Mouse (Mus musculus): ENCODE results near the gene Gm10198. TPM values are rescaled to one million over a fixed set of nuclear protein-coding genes. Genes with fewer than 3 reads are reported as not detected.

Gm10198 gene
- total RNA-seq (2014; rRNA removed; ENCODE audit: low replicate concordance) (not detected in 2 replicates), polyA plus RNA-seq (2015; fragmentation: Nextera tagmentation; extraction: Ambion mirVana) (not detected in 2 replicates)

DNA sequence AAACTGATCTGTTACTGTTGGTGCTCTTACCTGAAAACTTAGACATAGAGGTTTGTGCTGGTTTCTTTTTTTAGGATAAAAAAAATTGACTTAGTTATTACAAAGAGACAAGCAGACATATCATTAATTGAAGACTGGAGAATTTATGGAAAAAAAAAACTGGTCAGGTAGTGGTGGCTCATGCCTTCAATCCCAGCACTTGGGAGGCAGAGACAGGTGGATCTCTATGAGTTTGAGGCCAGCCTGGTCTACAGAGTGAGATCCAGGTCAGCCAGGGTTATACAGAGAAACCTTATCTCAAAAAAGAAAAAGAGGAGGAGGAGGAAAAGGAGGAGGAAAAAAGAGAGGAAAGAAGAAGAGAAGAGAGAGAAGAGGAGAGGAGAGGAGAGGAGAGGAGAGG lies at the start of gene Gm10198:
Gm10198 (plus strand) TSS at position 301 of the 400 bp plus-strand sequence.
- Histone ChIP-seq H3K9me3 (replicated peaks; ENCODE audit: control insufficient read depth, low read length) (no peaks in the 10 kb centered on the region), H3K36me3 (replicated peaks; ENCODE audit: control insufficient read depth, insufficient read depth, low read length) (no peaks in the 10 kb centered on the region), H3K27ac (ENCODE audit: low read depth) (no peak within 1 kb of the TSS), H3K27me3 (ENCODE audit: control insufficient read depth, insufficient read depth, low read length) (no peaks in the 10 kb centered on the region), H3K4me2 (ENCODE audit: low read depth, low read length) (no peak within 1 kb of the TSS), H3K4me1 (ENCODE audit: control insufficient read depth, insufficient read depth) (no peaks in the 10 kb centered on the region), H3K4me3 (ENCODE audit: low read depth, low read length) (no peak within 1 kb of the TSS), H3K9ac (replicated peaks; ENCODE audit: low read depth, low read length) (no peak within 1 kb of the TSS)
- no peak for TF ChIP-seq CTCF (IDR thresholded peaks at IDR 0.05; ENCODE audit: low read depth)
- no peak for TF ChIP-seq EP300 (IDR thresholded peaks at IDR 0.05; ENCODE audit: low read depth)
- ATAC-seq (ENCODE audit: insufficient read depth, low read depth) = no peak
- no peak for DNase-seq (ENCODE audit: low spot score)

DNA sequence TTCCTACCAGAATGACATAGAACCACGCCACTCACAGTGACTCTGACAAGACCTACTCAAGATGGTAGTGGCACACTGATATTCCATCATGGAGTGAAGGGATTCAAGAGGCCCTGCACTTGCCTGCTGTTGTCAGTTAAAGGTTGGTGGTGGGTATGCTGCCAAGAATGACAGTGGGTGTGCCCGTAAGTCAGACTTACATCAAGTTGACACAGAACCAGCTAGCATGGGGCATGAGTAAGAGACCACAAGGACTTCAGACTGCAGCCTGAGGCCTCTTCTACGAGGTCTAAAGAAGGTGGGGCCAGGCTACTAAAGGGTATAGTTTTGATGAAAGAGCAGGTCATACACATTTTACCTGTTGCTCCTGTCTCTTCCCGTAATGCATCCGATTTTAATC lies 47.3 kb upstream of the Gm10198 start:
- H3K9ac ChIP-seq (replicated peaks; ENCODE audit: low read depth, low read length) = no peak overlapping the region
- no peak overlapping the region for H3K4me2 ChIP-seq (ENCODE audit: low read depth, low read length)
- H3K27me3 ChIP-seq (ENCODE audit: control insufficient read depth, insufficient read depth, low read length) = no peaks in the 10 kb centered on the region
- 72% methylated on average over 5 of the region's 5 CpGs for WGBS
- no peak overlapping the region for H3K27ac ChIP-seq (ENCODE audit: low read depth)
- ATAC-seq (ENCODE audit: insufficient read depth, low read depth) = no peak
- H3K4me1 ChIP-seq (ENCODE audit: control insufficient read depth, insufficient read depth) = no peaks in the 10 kb centered on the region
- TF ChIP-seq CTCF (IDR thresholded peaks at IDR 0.05; ENCODE audit: low read depth) = no peak
- no peak for TF ChIP-seq EP300 (IDR thresholded peaks at IDR 0.05; ENCODE audit: low read depth)
- no peaks in the 10 kb centered on the region for H3K9me3 ChIP-seq (replicated peaks; ENCODE audit: control insufficient read depth, low read length)
- H3K4me3 ChIP-seq (ENCODE audit: low read depth, low read length) = no peak overlapping the region
- no peak for DNase-seq (ENCODE audit: low spot score)
- no peaks in the 10 kb centered on the region for H3K36me3 ChIP-seq (replicated peaks; ENCODE audit: control insufficient read depth, insufficient read depth, low read length)

DNA sequence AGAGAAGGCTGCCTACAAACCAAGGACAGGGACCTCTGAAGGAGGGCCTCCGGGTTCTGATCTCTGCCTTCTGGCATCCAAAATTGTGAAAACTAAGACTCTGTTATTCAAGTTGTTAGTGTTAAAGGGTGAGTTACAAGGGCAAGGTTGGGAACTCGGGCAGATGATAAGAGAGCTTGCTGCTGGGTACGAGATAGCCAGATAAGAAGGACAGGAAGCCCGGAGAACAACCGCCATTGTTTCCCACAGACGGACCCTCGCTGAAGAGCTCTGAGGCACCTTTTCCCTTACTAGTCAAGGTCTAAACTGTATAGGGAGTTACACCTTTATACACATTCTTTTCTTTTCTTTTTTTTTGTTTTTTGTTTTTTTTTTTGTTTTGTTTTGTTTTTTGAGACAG lies 39.8 kb upstream of the Gm10198 start:
- 56% methylated on average over 7 of the region's 7 CpGs for WGBS

DNA sequence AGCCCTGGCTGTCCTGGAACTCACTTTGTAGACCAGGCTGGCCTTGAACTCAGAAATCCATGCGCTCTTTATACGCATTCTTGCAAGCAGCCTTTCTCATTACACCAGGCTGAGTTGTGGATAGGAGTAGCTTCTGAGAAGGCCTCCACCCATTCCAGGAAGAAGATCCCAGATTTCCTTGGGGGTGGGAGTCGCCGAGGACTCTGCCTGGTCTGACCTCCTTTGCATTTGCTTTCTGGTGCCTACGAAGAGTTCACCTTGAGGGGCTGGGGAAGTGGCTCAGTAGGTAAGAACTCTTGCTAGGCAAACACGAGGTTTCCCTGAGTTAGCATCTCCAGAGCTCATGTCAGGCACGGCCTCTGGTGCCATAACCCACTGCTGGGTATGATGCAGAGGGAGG lies 39.4 kb upstream of the Gm10198 start:
- no peak overlapping the region for H3K4me2 ChIP-seq (ENCODE audit: low read depth, low read length)
- no peaks in the 10 kb centered on the region for H3K9me3 ChIP-seq (replicated peaks; ENCODE audit: control insufficient read depth, low read length)
- no peak overlapping the region for H3K9ac ChIP-seq (replicated peaks; ENCODE audit: low read depth, low read length)
- no peaks in the 10 kb centered on the region for H3K27me3 ChIP-seq (ENCODE audit: control insufficient read depth, insufficient read depth, low read length)
- DNase-seq (ENCODE audit: low spot score) = no peak
- no peak overlapping the region for H3K4me3 ChIP-seq (ENCODE audit: low read depth, low read length)
- no peaks in the 10 kb centered on the region for H3K36me3 ChIP-seq (replicated peaks; ENCODE audit: control insufficient read depth, insufficient read depth, low read length)
- H3K4me1 ChIP-seq (ENCODE audit: control insufficient read depth, insufficient read depth) = 0 out of 2 replicates have a peak, but pooled peaks cover 7% of the 10 kb centered on the region
- WGBS = 87% methylated on average over 7 of the region's 7 CpGs
- TF ChIP-seq CTCF (IDR thresholded peaks at IDR 0.05; ENCODE audit: low read depth) = no peak
- TF ChIP-seq EP300 (IDR thresholded peaks at IDR 0.05; ENCODE audit: low read depth) = no peak
- ATAC-seq (ENCODE audit: insufficient read depth, low read depth) = no peak
- H3K27ac ChIP-seq (ENCODE audit: low read depth) = no peak overlapping the region

More for the DNA sequence above, 39.8 kb upstream of the Gm10198 start:
- Histone ChIP-seq H3K27ac (ENCODE audit: low read depth) (no peak overlapping the region), H3K36me3 (replicated peaks; ENCODE audit: control insufficient read depth, insufficient read depth, low read length) (no peaks in the 10 kb centered on the region), H3K4me3 (ENCODE audit: low read depth, low read length) (no peak overlapping the region), H3K4me1 (ENCODE audit: control insufficient read depth, insufficient read depth) (0 out of 2 replicates have a peak, but pooled peaks cover 7% of the 10 kb centered on the region), H3K9me3 (replicated peaks; ENCODE audit: control insufficient read depth, low read length) (no peaks in the 10 kb centered on the region), H3K27me3 (ENCODE audit: control insufficient read depth, insufficient read depth, low read length) (no peaks in the 10 kb centered on the region), H3K9ac (replicated peaks; ENCODE audit: low read depth, low read length) (no peak overlapping the region), H3K4me2 (ENCODE audit: low read depth, low read length) (no peak overlapping the region)
- ATAC-seq (ENCODE audit: insufficient read depth, low read depth) = no peak
- no peak for TF ChIP-seq CTCF (IDR thresholded peaks at IDR 0.05; ENCODE audit: low read depth)
- TF ChIP-seq EP300 (IDR thresholded peaks at IDR 0.05; ENCODE audit: low read depth) = no peak
- no peak for DNase-seq (ENCODE audit: low spot score)

DNA sequence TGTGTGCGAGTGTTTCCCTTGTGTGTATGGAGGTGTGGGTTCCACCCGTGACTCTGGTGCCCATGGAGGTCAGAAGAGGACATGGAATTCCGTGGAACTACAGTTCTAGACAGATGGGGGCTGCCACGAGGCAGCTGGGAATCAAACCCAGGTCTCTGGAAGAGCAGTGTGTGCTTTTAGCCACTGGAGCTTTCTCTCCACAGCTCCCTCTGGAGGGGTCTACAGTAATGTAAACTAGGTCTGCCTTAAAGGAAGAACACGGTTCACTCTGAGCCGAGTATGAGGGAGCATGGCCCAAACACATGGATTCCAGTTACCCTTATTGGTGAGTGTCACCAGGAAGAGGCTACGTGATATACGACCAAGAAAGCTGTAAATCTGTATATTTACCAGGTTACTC lies 38.6 kb upstream of the Gm10198 start:
- H3K4me2 ChIP-seq (ENCODE audit: low read depth, low read length) = no peak overlapping the region
- H3K9ac ChIP-seq (replicated peaks; ENCODE audit: low read depth, low read length) = no peak overlapping the region
- no peak overlapping the region for H3K4me3 ChIP-seq (ENCODE audit: low read depth, low read length)
- H3K36me3 ChIP-seq (replicated peaks; ENCODE audit: control insufficient read depth, insufficient read depth, low read length) = no peaks in the 10 kb centered on the region
- WGBS = 73% methylated on average over 8 of the region's 8 CpGs
- no peaks in the 10 kb centered on the region for H3K9me3 ChIP-seq (replicated peaks; ENCODE audit: control insufficient read depth, low read length)
- H3K27me3 ChIP-seq (ENCODE audit: control insufficient read depth, insufficient read depth, low read length) = no peaks in the 10 kb centered on the region
- ATAC-seq (ENCODE audit: insufficient read depth, low read depth) (no peak), DNase-seq (ENCODE audit: low spot score) (no peak)
- H3K4me1 ChIP-seq (ENCODE audit: control insufficient read depth, insufficient read depth) = 0 out of 2 replicates have a peak, but pooled peaks cover 7% of the 10 kb centered on the region
- TF ChIP-seq CTCF (IDR thresholded peaks at IDR 0.05; ENCODE audit: low read depth) (no peak), EP300 (IDR thresholded peaks at IDR 0.05; ENCODE audit: low read depth) (no peak)
- H3K27ac ChIP-seq (ENCODE audit: low read depth) = no peak overlapping the region

DNA sequence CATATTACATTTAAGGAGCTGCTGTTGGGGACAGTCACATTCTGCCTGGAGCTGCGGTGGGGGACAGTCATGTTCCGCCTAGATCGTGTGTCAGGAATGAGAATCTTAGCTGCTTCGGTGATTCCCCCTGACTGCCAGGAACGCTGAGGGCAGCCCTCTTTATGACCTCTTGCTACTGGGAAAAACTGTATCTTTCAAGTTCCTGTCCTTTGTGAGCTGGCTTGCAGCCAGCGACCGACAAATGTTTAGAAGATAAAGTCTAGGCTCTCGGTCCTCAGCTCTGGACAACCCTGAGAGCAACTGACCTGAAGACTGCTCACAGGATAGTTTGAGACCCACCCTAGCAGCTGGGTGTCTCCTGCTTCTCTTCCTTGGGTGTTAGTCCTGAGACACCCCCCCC lies 37.3 kb upstream of the Gm10198 start:
- TF ChIP-seq EP300 (IDR thresholded peaks at IDR 0.05; ENCODE audit: low read depth) (no peak), CTCF (IDR thresholded peaks at IDR 0.05; ENCODE audit: low read depth) (no peak)
- no peaks in the 10 kb centered on the region for H3K27me3 ChIP-seq (ENCODE audit: control insufficient read depth, insufficient read depth, low read length)
- H3K4me1 ChIP-seq (ENCODE audit: control insufficient read depth, insufficient read depth) = 0 out of 2 replicates have a peak, but pooled peaks cover 7% of the 10 kb centered on the region
- H3K9ac ChIP-seq (replicated peaks; ENCODE audit: low read depth, low read length) = no peak overlapping the region
- DNase-seq (ENCODE audit: low spot score) = no peak
- H3K36me3 ChIP-seq (replicated peaks; ENCODE audit: control insufficient read depth, insufficient read depth, low read length) = no peaks in the 10 kb centered on the region
- 3% methylated on average over 8 of the region's 8 CpGs for WGBS
- ATAC-seq (ENCODE audit: insufficient read depth, low read depth) = no peak
- H3K4me3 ChIP-seq (ENCODE audit: low read depth, low read length) = no peak overlapping the region
- H3K9me3 ChIP-seq (replicated peaks; ENCODE audit: control insufficient read depth, low read length) = no peaks in the 10 kb centered on the region
- no peak overlapping the region for H3K27ac ChIP-seq (ENCODE audit: low read depth)
- no peak overlapping the region for H3K4me2 ChIP-seq (ENCODE audit: low read depth, low read length)

Data from heart, postnatal 0 days (tissue).